Mouse (Mus musculus): ENCODE data around the gene Kif14.

DNA sequence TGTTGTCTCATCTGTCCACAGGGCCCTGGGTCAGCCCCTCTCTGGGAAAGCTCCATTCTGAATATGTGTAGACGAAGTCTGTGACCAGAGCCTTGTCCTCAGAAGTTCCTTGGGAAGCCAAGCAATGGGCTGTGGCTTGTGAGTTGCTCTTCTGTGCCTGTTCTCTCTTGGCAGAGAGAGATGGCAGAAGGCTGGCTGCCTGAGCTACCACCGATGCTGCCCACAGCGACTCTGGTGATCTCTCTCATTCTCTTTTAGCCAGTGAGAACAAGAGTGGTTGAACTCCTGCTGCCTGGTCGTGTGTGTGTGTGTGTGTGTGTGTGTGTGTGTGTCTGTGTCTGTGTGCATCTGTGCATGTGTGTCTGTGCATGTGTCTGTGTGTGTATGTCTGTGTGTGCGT lies 13.7 kb upstream of the Kif14 start:
- TF ChIP-seq POLR2A (IDR thresholded peaks at IDR 0.05; ENCODE audit: borderline replicate concordance, insufficient read depth, low read length) (no peak), CTCF (IDR thresholded peaks at IDR 0.05; ENCODE audit: borderline replicate concordance, insufficient read depth, low read depth, low read length) (no peak)
